Mouse (Mus musculus) CD4-positive helper T cell, adult 2 months (primary cell): ENCODE data around the gene Gnptg.

Experiments
- DNase-seq: peaks from one replicate; pipeline ENCODE4 v3.0.0-alpha.2; 2012; ENCODE audit warnings: low read depth, missing footprints, low spot score

Gene Gnptg

DNA sequence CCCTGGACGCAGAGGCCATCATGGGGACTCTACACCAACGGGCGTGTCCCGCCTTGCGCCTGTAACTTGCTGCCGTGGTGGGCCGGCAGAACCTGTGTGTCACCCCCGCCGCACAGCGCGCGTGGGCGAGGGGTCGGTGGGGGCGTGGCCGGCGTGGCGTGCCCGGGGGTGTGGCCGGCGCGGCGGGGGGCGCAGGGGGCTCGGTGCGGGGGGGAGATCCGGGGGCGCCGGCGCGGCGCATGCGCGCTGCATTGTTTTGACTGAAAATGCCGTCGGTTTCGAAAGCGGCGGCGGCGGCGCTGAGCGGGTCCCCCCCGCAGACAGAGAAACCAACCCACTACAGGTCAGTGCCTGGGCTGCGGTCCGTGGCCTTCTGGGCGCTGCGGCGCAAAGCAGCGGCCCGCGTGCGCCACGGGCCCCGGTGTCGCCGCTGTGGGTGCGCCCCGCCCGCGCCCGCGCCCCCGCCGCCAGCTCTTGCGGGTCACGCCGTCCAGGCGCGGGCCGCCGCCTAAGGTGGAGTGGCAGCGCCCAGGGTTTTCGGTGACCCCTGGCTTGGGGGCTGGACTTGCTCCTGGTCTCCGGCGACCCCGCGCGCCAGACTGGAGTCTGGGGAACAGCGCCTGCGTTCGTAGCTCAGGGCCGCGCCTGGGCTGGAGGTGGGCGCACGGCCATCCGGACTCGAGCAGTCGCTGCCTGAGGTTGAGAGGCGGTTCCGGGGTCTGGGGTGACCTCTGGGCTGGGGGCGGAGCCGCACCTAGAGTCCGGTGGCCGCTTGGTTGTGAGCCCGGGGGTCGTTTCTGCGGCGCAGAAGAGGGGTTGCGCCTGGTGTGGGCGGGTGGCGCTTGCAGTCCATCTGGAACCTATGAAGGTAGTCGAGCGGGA is 51.5 kb downstream of the Gnptg start, which contains the start of gene Unkl:
Gene Unkl, plus strand, starts transcription at position 248 of the 882 bp plus-strand sequence.
- peak; percentile 81 for DNase-seq

- DNase-seq = no peak
Measured at GRCm38 (mm10) chr17:25187784-25188149, 52.2 kb downstream of the Gnptg start.

GRCm38 (mm10) chr17:25184961-25185360 is 55.0 kb downstream of the Gnptg start:
- no peak for DNase-seq

GRCm38 (mm10) chr17:25184129-25184691 is 55.7 kb downstream of the Gnptg start, which contains the start of gene BC003965:
Gene BC003965 (plus strand): TSS chr17:25184554.
- peak; percentile 99 for DNase-seq
